Mouse (Mus musculus) liver, postnatal 0 days (tissue): Measurements from ENCODE around the gene Rxrb.

Experiments
- CTCF ChIP-seq: sonication (generic); IDR thresholded peaks from 2 replicates; pipeline ENCODE4 v1.5.1; 2016; ENCODE audit warnings: antibody characterized with exemption, low read depth
- EP300 ChIP-seq: IDR thresholded peaks from 2 replicates; pipeline ENCODE4 v1.6.1; 2016; ENCODE audit warnings: antibody characterized with exemption, low read depth, mild to moderate bottlenecking

DNA sequence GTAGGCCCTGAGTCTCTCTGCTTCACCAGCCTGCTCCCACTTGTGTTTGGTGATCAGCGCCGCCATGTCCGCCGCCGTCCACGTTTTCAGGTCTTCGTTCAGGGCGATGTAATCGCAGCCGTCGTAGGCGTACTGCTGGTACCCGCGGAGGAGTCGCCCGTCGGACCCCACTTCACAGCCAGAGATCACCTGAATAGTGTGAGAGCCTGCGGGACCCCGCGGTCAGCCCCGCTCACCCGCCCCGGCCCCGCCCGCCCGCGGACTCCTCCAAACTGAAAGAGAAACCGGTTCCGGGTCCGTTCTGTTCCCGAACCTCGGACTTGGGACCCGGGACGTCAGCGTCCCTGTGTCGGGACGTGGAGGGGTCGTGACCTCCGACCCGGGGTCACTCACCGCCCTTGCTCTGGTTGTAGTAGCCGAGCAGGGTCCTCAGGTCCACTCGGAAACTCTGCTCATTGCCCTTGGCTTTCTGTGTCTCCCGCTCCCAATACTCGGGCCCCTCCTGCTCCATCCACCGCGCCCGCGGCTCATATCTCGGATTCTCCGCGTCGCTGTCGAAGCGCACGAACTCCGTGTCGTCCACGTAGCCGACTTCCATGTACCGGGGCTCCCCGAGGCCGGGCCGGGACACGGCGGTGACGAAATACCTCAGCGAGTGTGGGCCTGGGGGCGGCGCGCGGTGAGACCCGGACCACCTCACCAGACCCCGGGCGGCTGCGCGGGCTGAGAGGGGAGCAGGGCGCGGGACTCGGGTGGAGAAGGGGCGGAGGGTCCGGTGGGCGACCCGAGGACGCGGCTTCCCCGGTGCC lies 32.1 kb upstream of the Rxrb start:
- no peak for TF ChIP-seq CTCF
- TF ChIP-seq EP300 = no peak
